Mouse (Mus musculus) CH12.LX (cell line): ENCODE measurements around the gene Med29. TPM values are rescaled to one million over a fixed set of nuclear protein-coding genes. Genes with fewer than 3 reads are reported as not detected.
A peak's percentile ranks its signal among the peaks of the same experiment; 100 is the strongest.

Experiments
- DNase-seq: peaks from one replicate; pipeline ENCODE4 v3.0.0-alpha.2; 2013; ENCODE audit errors: extremely low read depth
- H3K27ac ChIP-seq: 2 replicates; pipeline ENCODE4 v1.5.1; 2012; ENCODE audit warnings: low read depth, mild to moderate bottlenecking, control low read depth, moderate library complexity; ENCODE audit not compliant: insufficient read depth
- H3K27me3 ChIP-seq: replicated peaks from 2 replicates; pipeline ENCODE3; 2012; ENCODE audit warnings: inconsistent platforms
- H3K36me3 ChIP-seq, 2 experiments: replicated peaks in 1 of 2; 2 replicates each; pipeline versions ENCODE3 to v1.6.1; 2012; ENCODE audit warnings: inconsistent platforms in 1 of 2, low read length in 1 of 2, mild to moderate bottlenecking in 1 of 2, mixed read lengths in 1 of 2, moderate library complexity in 1 of 2; ENCODE audit not compliant: control insufficient read depth in 1 of 2, insufficient read depth in 1 of 2
- H3K4me1 ChIP-seq, 2 experiments: 2 replicates each; pipeline ENCODE4 v1.6.1; 2012; ENCODE audit warnings: inconsistent platforms in 1 of 2, moderate library complexity in 1 of 2; ENCODE audit not compliant: insufficient read depth in 2 of 2, control insufficient read depth in 1 of 2
- H3K4me2 ChIP-seq: 2 replicates; pipeline ENCODE4 v1.6.1; 2012; ENCODE audit warnings: low read depth, mild to moderate bottlenecking, control low read depth; ENCODE audit not compliant: poor library complexity, insufficient read depth, severe bottlenecking
- H3K4me3 ChIP-seq, 3 experiments: fragments of 150-350 bp in 1 of 3; sonication (generic) in 1 of 3; replicated peaks in 1 of 3; 2 replicates each; pipeline versions ENCODE3 to v1.5.1; 2011 to 2012; ENCODE audit warnings: low read depth in 2 of 3, low read length in 2 of 3, mild to moderate bottlenecking in 2 of 3, moderate library complexity in 2 of 3, control low read depth in 1 of 3, improper control_type of control experiment in 1 of 3, inconsistent platforms in 1 of 3, mixed read lengths in 1 of 3; ENCODE audit not compliant: poor library complexity in 1 of 3
- H3K79me2 ChIP-seq: replicated peaks from 2 replicates; pipeline ENCODE4 v1.6.1; 2012; ENCODE audit warnings: mild to moderate bottlenecking, moderate library complexity; ENCODE audit not compliant: control insufficient read depth, poor library complexity, insufficient read depth, severe bottlenecking; ENCODE audit errors: extremely low read depth
- H3K9ac ChIP-seq: 2 replicates; pipeline ENCODE4 v1.6.1; 2012; ENCODE audit warnings: low read depth, mild to moderate bottlenecking, control low read depth, moderate library complexity; ENCODE audit not compliant: insufficient read depth
- H3K9me3 ChIP-seq: replicated peaks from 2 replicates; pipeline ENCODE3; 2012; ENCODE audit warnings: low read length, inconsistent platforms, mixed read lengths
- CHD1 ChIP-seq: IDR thresholded peaks from 2 replicates; pipeline ENCODE4 v1.6.1; 2012; ENCODE audit warnings: low read depth, low read length, improper control_type of control experiment, inconsistent platforms
- CHD2 ChIP-seq: IDR thresholded peaks from 2 replicates; pipeline ENCODE4 v1.6.1; 2011; ENCODE audit warnings: low read length, improper control_type of control experiment
- ELF1 ChIP-seq: IDR thresholded peaks from 2 replicates; pipeline ENCODE4 v1.6.1; 2014; ENCODE audit warnings: low read depth, mild to moderate bottlenecking, inconsistent platforms, low read length, improper control_type of control experiment
- EP300 ChIP-seq: IDR thresholded peaks from 2 replicates; pipeline ENCODE4 v1.6.1; 2011; ENCODE audit warnings: low read length, improper control_type of control experiment
- ETS1 ChIP-seq: conservative IDR thresholded peaks from 2 replicates; pipeline ENCODE4 v1.6.1; 2012; ENCODE audit warnings: low read depth, mild to moderate bottlenecking, inconsistent platforms, low read length, improper control_type of control experiment, moderate library complexity
- GABPA ChIP-seq: IDR thresholded peaks from 2 replicates; pipeline ENCODE4 v1.6.1; 2012; ENCODE audit warnings: low read depth, low read length, improper control_type of control experiment, inconsistent platforms; ENCODE audit not compliant: insufficient replicate concordance
- HCFC1 ChIP-seq: IDR thresholded peaks from 2 replicates; pipeline ENCODE4 v1.6.1; 2012; ENCODE audit warnings: low read depth, mild to moderate bottlenecking, inconsistent platforms, low read length, improper control_type of control experiment
- IRF4 ChIP-seq: IDR thresholded peaks from 2 replicates; pipeline ENCODE4 v1.6.1; 2014; ENCODE audit warnings: low read depth, mild to moderate bottlenecking, inconsistent platforms, low read length, improper control_type of control experiment
- JUN ChIP-seq: IDR thresholded peaks from 2 replicates; pipeline ENCODE4 v1.6.1; 2011; ENCODE audit warnings: low read depth, mild to moderate bottlenecking, low read length, improper control_type of control experiment, moderate library complexity; ENCODE audit not compliant: insufficient read depth
- KAT2A ChIP-seq: IDR thresholded peaks from 2 replicates; pipeline ENCODE4 v1.6.1; 2012; ENCODE audit warnings: low read length, improper control_type of control experiment, inconsistent platforms; ENCODE audit not compliant: insufficient replicate concordance
- MAZ ChIP-seq: IDR thresholded peaks from 2 replicates; pipeline ENCODE4 v1.6.1; 2012; ENCODE audit warnings: low read depth, mild to moderate bottlenecking, inconsistent platforms, low read length, improper control_type of control experiment, moderate library complexity
- NELFE ChIP-seq: IDR thresholded peaks from 2 replicates; pipeline ENCODE4 v1.6.1; 2011; ENCODE audit warnings: low read depth, low read length, improper control_type of control experiment
- PAX5 ChIP-seq: IDR thresholded peaks from 2 replicates; pipeline ENCODE4 v1.6.1; 2012; ENCODE audit warnings: low read length, inconsistent platforms, mixed read lengths
- POLR2A ChIP-seq: IDR thresholded peaks from 2 replicates; pipeline ENCODE4 v1.6.1; 2011; ENCODE audit warnings: low read depth, mild to moderate bottlenecking, improper control_type of control experiment, low read length
- POLR2AphosphoS2 ChIP-seq: IDR thresholded peaks from 2 replicates; pipeline ENCODE4 v1.6.1; 2011; ENCODE audit warnings: low read depth, low read length, improper control_type of control experiment
- RCOR1 ChIP-seq: conservative IDR thresholded peaks from 2 replicates; pipeline ENCODE4 v1.6.1; 2012; ENCODE audit warnings: low read depth, mild to moderate bottlenecking, inconsistent platforms, low read length, improper control_type of control experiment
- SMC3 ChIP-seq: IDR thresholded peaks from 2 replicates; pipeline ENCODE4 v1.6.1; 2011; ENCODE audit warnings: low read depth, low read length, improper control_type of control experiment
- TBP ChIP-seq: conservative IDR thresholded peaks from 2 replicates; pipeline ENCODE4 v1.6.1; 2011; ENCODE audit warnings: low read depth, low read length, improper control_type of control experiment
- TCF12 ChIP-seq: IDR thresholded peaks from 2 replicates; pipeline ENCODE4 v1.6.1; 2014; ENCODE audit warnings: low read depth, mild to moderate bottlenecking, inconsistent platforms, low read length, improper control_type of control experiment
- UBTF ChIP-seq: IDR thresholded peaks from 2 replicates; pipeline ENCODE4 v1.6.1; 2012; ENCODE audit warnings: low read depth, mild to moderate bottlenecking, inconsistent platforms, low read length, improper control_type of control experiment, moderate library complexity
- USF1 ChIP-seq: IDR thresholded peaks from 2 replicates; pipeline ENCODE4 v1.6.1; 2014; ENCODE audit warnings: low read depth, mild to moderate bottlenecking, inconsistent platforms, low read length, improper control_type of control experiment
- USF2 ChIP-seq: conservative IDR thresholded peaks from 2 replicates; pipeline ENCODE4 v1.6.1; 2011; ENCODE audit warnings: low read depth, low read length, improper control_type of control experiment
- ZKSCAN1 ChIP-seq: IDR thresholded peaks from 2 replicates; pipeline ENCODE4 v1.6.1; 2012; ENCODE audit warnings: low read depth, inconsistent platforms, low read length, improper control_type of control experiment, borderline replicate concordance
- ZMIZ1 ChIP-seq: IDR thresholded peaks from 2 replicates; pipeline ENCODE4 v1.6.1; 2012; ENCODE audit warnings: low read depth, mild to moderate bottlenecking, inconsistent platforms, low read length, improper control_type of control experiment
- ZNF384 ChIP-seq: IDR thresholded peaks from 2 replicates; pipeline ENCODE4 v1.6.1; 2012; ENCODE audit warnings: low read depth, low read length, improper control_type of control experiment, inconsistent platforms
- dilution Hi-C: fragments of 300-500 bp; cut with MboI; formaldehyde crosslinking; loops from 2 replicates; pipeline ENCODE4 v1.14.3; 2020; ENCODE audit warnings: low sequenced_read_pairs; ENCODE audit not compliant: extremely low pct_unique_long_range_greater_than_20kb, extremely low pct_ligation_motif_present
- in situ Hi-C: fragments of 300-500 bp; cut with MboI; formaldehyde crosslinking; loops from 3 replicates; pipeline ENCODE4 v1.14.3; 2019; ENCODE audit warnings: low sequenced_read_pairs, low pct_ligation_motif_present, low pct_unique_long_range_greater_than_20kb, mixed read lengths
- polyA plus RNA-seq: library from polyadenylated mRNA; unstranded; fragments of >175 nt; gene quantifications from 2 replicates; pipeline ENCODE4 v1.2.1, GENCODE M21; 2012; ENCODE audit warnings: low read depth; ENCODE audit not compliant: insufficient read length
- total RNA-seq, 2 experiments: library from RNA; depleted of rRNA; stranded (reverse); fragments of 300-350 nt in 1 of 2; fragments of >200 nt in 1 of 2; gene quantifications; 2 replicates each; pipeline ENCODE4 v1.2.3; 2012 to 2014

The Med29 gene
- total and polyA plus RNA-seq, 3 experiments: 19.8 to 26.9 (median 23.5) TPM

GRCm38 (mm10) chr7:28354113-28354581 is 38.4 kb downstream of the Med29 start:
- Histone ChIP-seq H3K79me2 (peaks cover 17% of the 10 kb centered on the region), H3K27me3 (no peaks in the 10 kb centered on the region), H3K9me3 (no peaks in the 10 kb centered on the region), H3K4me2 (no peak overlapping the region), H3K4me1 (peaks cover 8 to 34% of the 10 kb centered on the region in 2 experiments), H3K9ac (no peak overlapping the region), H3K4me3 (no peak overlapping the region), H3K36me3 (peaks cover 31 to 42% of the 10 kb centered on the region in 2 experiments), H3K27ac (no peak overlapping the region)
- no peak for DNase-seq
- dilution Hi-C loops (no loop called here), in situ Hi-C loops (no loop called here)
- TF ChIP-seq UBTF (no peak), IRF4 (no peak), ZKSCAN1 (no peak), ZMIZ1 (no peak; the same call in 1 of the 2 replicates), MAZ (no peak), CHD1 (no peak), HCFC1 (no peak), ELF1 (no peak), POLR2AphosphoS2 (peak; percentile 89; the same call in 1 of the 2 replicates), JUN (no peak), NELFE (no peak), ZNF384 (no peak), POLR2A (peak; percentile 52), CHD2 (peak; percentile 34; the same call in 1 of the 2 replicates), RCOR1 (no peak), USF2 (no peak), GABPA (no peak), TBP (no peak), ETS1 (no peak), TCF12 (no peak), USF1 (no peak), KAT2A (no peak), EP300 (no peak), SMC3 (no peak; the same call in 1 of the 2 replicates), PAX5 (no peak)
